Mouse (Mus musculus): ENCODE measurements around the gene Epb41l5.

DNA sequence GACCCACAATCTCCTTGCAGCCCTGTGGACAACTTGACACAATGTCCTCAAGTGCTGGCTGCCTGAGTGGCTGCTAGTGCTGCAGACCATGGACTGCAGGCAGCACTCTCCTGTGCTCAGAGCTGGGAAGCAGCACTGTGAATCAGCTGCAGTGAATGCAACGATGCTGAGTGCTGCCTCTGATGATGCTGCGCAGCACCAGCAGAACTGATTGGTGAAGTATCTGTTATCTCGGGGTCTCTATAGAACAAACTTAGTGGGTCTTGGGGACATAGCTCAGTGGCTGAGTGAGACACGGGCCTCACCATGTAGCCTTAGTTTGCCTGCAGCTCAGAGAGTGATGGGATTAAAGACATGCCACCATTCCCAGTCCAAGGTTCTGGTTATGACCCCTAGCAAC, 103.1 kb downstream of the Epb41l5 start:
- TF ChIP-seq CTCF (IDR thresholded peaks at IDR 0.05; ENCODE audit: insufficient read depth, low read length) (no peak), POLR2A (IDR thresholded peaks at IDR 0.05; ENCODE audit: borderline replicate concordance, extremely low read depth, low read depth, low read length) (no peak)

Measured in lung, adult 2 months (tissue).